Mouse (Mus musculus) brain, embryonic 14.5 days (tissue): ENCODE measurements around the gene Pcnx.

Experiments used
- CTCF ChIP-seq: fragments of 200-500 bp; IDR thresholded peaks from 2 replicates; pipeline ENCODE4 v1.5.1; 2012; ENCODE audit warnings: inconsistent platforms, mild to moderate bottlenecking, moderate library complexity, borderline replicate concordance; ENCODE audit not compliant: insufficient read depth, insufficient read length; ENCODE audit errors: extremely low read depth
- POLR2A ChIP-seq: fragments of 200-500 bp; IDR thresholded peaks from 2 replicates; pipeline ENCODE4 v1.6.1; 2012; ENCODE audit warnings: mild to moderate bottlenecking, inconsistent platforms, borderline replicate concordance; ENCODE audit not compliant: poor library complexity, insufficient read depth, insufficient read length, severe bottlenecking; ENCODE audit errors: extremely low read depth

DNA sequence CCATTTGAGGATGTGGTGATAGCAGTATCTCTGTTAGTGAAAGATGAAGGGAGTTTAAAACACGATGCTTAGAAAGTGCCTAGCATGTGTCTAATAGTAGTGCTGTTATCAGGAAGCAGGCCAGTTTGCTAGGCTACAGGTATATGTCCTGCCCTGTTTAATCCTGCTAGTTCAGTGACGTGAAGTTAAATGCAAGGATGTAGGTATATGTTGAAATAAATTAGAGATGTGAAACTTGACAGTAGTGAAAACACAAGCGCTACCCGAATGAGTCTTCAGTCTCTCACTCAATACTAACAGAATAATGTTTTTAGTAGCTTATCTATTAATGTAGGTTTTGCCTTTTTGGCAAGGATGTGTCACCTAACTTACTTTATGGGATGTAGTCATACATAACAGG is 62.0 kb downstream of the Pcnx start:
- TF ChIP-seq CTCF (no peak), POLR2A (no peak)
